Mouse (Mus musculus) liver, adult 2 months (tissue): ENCODE measurements around the gene Rps6ka2.

Experiments used
- CTCF ChIP-seq: fragments of 200-500 bp; IDR thresholded peaks from 2 replicates; pipeline ENCODE4 v1.5.1; 2011; ENCODE audit warnings: low read depth, low read length, control low read depth
- POLR2A ChIP-seq: fragments of 200-500 bp; IDR thresholded peaks from 2 replicates; pipeline ENCODE4 v1.6.1; 2011; ENCODE audit warnings: low read length, control low read depth; ENCODE audit not compliant: insufficient read depth; ENCODE audit errors: extremely low read depth

- TF ChIP-seq CTCF (no peak), POLR2A (no peak)
These were observed 47.9 kb downstream of the Rps6ka2 start for GRCm38 (mm10) chr17:7217791-7218329.
